ENCODE assay signal across 7 mouse cellular contexts in genomic region chr3:103967861-103968691, GRCm38 (mm10). TPM values are rescaled to one million over a fixed set of nuclear protein-coding genes. Genes with fewer than 3 reads are reported as not detected.
DNase-seq lines count a peak whose midpoint lies in the region; ATAC-seq and TF ChIP-seq lines count a peak whose summit lies in the region.

Gene Phtf1, plus strand, starts transcription at chr3:103968110.

- TF ChIP-seq CTCF in kidney, adult 2 months (conservative IDR thresholded peaks at IDR 0.05; ENCODE audit: insufficient read depth, insufficient read length, low read depth, low read length): no peak
- TF ChIP-seq CTCF in spleen, adult 2 months (IDR thresholded peaks at IDR 0.05; ENCODE audit: extremely low read depth, insufficient read depth, insufficient read length, insufficient replicate concordance): no peak

- peak within 1 kb of the TSS; percentile 74 for H3K4me2 ChIP-seq in embryonic facial prominence, embryonic 11.5 days (ENCODE audit: low read depth, low read length)
- peak within 1 kb of the TSS; percentile 68 for H3K4me2 ChIP-seq in limb, embryonic 12.5 days
- peak within 1 kb of the TSS; percentile 75 for H3K4me2 ChIP-seq in midbrain, embryonic 15.5 days

- peak; percentile 96 for ATAC-seq in embryonic facial prominence, embryonic 11.5 days (replicated peaks; ENCODE audit: insufficient number of reproducible peaks, low FRiP score, low TSS enrichment, low read depth)
- peak; percentile 96 for ATAC-seq in limb, embryonic 12.5 days (ENCODE audit: insufficient number of reproducible peaks, insufficient read depth, low FRiP score, low TSS enrichment, low read depth)
- ATAC-seq in midbrain, embryonic 15.5 days (replicated peaks): peak; percentile 96

- H3K27me3 ChIP-seq in embryonic facial prominence, embryonic 11.5 days (ENCODE audit: control insufficient read depth, insufficient read depth, low read length): no peaks in the 10 kb centered on the region
- no peaks in the 10 kb centered on the region for H3K27me3 ChIP-seq in kidney, adult 2 months (replicated peaks; ENCODE audit: control insufficient read depth, insufficient read depth, low read length)
- no peaks in the 10 kb centered on the region for H3K27me3 ChIP-seq in limb, embryonic 12.5 days
- H3K27me3 ChIP-seq in midbrain, embryonic 15.5 days (replicated peaks): no peaks in the 10 kb centered on the region
- no peaks in the 10 kb centered on the region for H3K27me3 ChIP-seq in spleen, adult 2 months (ENCODE audit: control insufficient read depth, insufficient read depth, low read length)

- peak; percentile 21 for TF ChIP-seq POLR2A in kidney, adult 2 months (IDR thresholded peaks at IDR 0.05; ENCODE audit: low read depth, low read length)
- peak; percentile 53 for TF ChIP-seq POLR2A in spleen, adult 2 months (IDR thresholded peaks at IDR 0.05; ENCODE audit: low read depth, low read length)

- no peaks in the 10 kb centered on the region for H3K9me3 ChIP-seq in embryonic facial prominence, embryonic 11.5 days (replicated peaks; ENCODE audit: control insufficient read depth, low read length)
- H3K9me3 ChIP-seq in limb, embryonic 12.5 days: no peaks in the 10 kb centered on the region
- H3K9me3 ChIP-seq in midbrain, embryonic 15.5 days: no peaks in the 10 kb centered on the region

- peak; percentile 93 for DNase-seq in adrenal gland, postnatal 14 days
- peak; percentile 90 for DNase-seq in embryonic facial prominence, embryonic 11.5 days (ENCODE audit: low spot score)
- peak; percentile 89 to 92 for DNase-seq in heart, adult 18-20 months
- DNase-seq in kidney, adult 2 months: peak; percentile 91
- peak; percentile 38 to 78 for DNase-seq in spleen, adult 2 months (ENCODE audit: low read depth in 1 of 2, low spot score in 2 of 2)

- H3K27ac ChIP-seq in embryonic facial prominence, embryonic 11.5 days (replicated peaks; ENCODE audit: low read depth, low read length): peak within 1 kb of the TSS; percentile 92
- H3K27ac ChIP-seq in kidney, adult 2 months (ENCODE audit: insufficient read depth, low read depth, low read length): peak within 1 kb of the TSS; percentile 84
- peak within 1 kb of the TSS; percentile 97 for H3K27ac ChIP-seq in limb, embryonic 12.5 days
- peak within 1 kb of the TSS; percentile 98 for H3K27ac ChIP-seq in midbrain, embryonic 15.5 days
- H3K27ac ChIP-seq in spleen, adult 2 months (ENCODE audit: insufficient read depth, low read length): peak within 1 kb of the TSS; percentile 94

- H3K4me1 ChIP-seq in embryonic facial prominence, embryonic 11.5 days (ENCODE audit: control insufficient read depth, insufficient read depth, low read length): no peaks in the 10 kb centered on the region
- H3K4me1 ChIP-seq in kidney, adult 2 months (ENCODE audit: control insufficient read depth, insufficient read depth, low read length): no peaks in the 10 kb centered on the region
- H3K4me1 ChIP-seq in limb, embryonic 12.5 days (replicated peaks): peaks cover 8% of the 10 kb centered on the region
- peaks cover 22% of the 10 kb centered on the region for H3K4me1 ChIP-seq in midbrain, embryonic 15.5 days
- peaks cover 3% of the 10 kb centered on the region; the same call in 1 of the 2 replicates for H3K4me1 ChIP-seq in spleen, adult 2 months (ENCODE audit: control insufficient read depth, insufficient read depth, insufficient read length)

- no peaks in the 10 kb centered on the region for H3K36me3 ChIP-seq in embryonic facial prominence, embryonic 11.5 days (replicated peaks; ENCODE audit: control insufficient read depth, insufficient read depth, low read depth, low read length)
- H3K36me3 ChIP-seq in kidney, adult 2 months (ENCODE audit: control insufficient read depth, insufficient read depth, low read length): peaks cover 1% of the 10 kb centered on the region; the same call in 1 of the 2 replicates
- peaks cover 31% of the 10 kb centered on the region for H3K36me3 ChIP-seq in limb, embryonic 12.5 days
- 0 out of 2 replicates have a peak, but pooled peaks cover 3% of the 10 kb centered on the region for H3K36me3 ChIP-seq in midbrain, embryonic 15.5 days (replicated peaks)
- H3K36me3 ChIP-seq in spleen, adult 2 months (ENCODE audit: control insufficient read depth, insufficient read depth, low read length): peaks cover 5% of the 10 kb centered on the region

- peak within 1 kb of the TSS; percentile 81 for H3K4me3 ChIP-seq in embryonic facial prominence, embryonic 11.5 days (ENCODE audit: low read depth, low read length)
- peak within 1 kb of the TSS; percentile 90 for H3K4me3 ChIP-seq in kidney, adult 2 months (ENCODE audit: insufficient read depth, low read depth, low read length)
- peak within 1 kb of the TSS; percentile 90 for H3K4me3 ChIP-seq in limb, embryonic 12.5 days (replicated peaks)
- peak within 1 kb of the TSS; percentile 98 for H3K4me3 ChIP-seq in midbrain, embryonic 15.5 days
- H3K4me3 ChIP-seq in spleen, adult 2 months (ENCODE audit: extremely low read depth, insufficient read depth, insufficient read length): peak within 1 kb of the TSS; percentile 97

- under 1% methylated on average over 69 of the region's 70 CpGs for WGBS in embryonic facial prominence, embryonic 11.5 days
- under 1% methylated on average over 70 of the region's 70 CpGs for WGBS in kidney, adult 2 months
- WGBS in limb, embryonic 12.5 days: under 1% methylated on average over 70 of the region's 70 CpGs
- WGBS in midbrain, embryonic 15.5 days: under 1% methylated on average over 70 of the region's 70 CpGs
- under 1% methylated on average over 70 of the region's 70 CpGs for WGBS in spleen, adult 2 months

- H3K9ac ChIP-seq in embryonic facial prominence, embryonic 11.5 days (replicated peaks; ENCODE audit: low read length): peak within 1 kb of the TSS; percentile 93
- peak within 1 kb of the TSS; percentile 91 for H3K9ac ChIP-seq in limb, embryonic 12.5 days (replicated peaks)
- peak within 1 kb of the TSS; percentile 96 for H3K9ac ChIP-seq in midbrain, embryonic 15.5 days

RNA-seq across cellular contexts. Expression of gene Phtf1, which starts in this region (rescaled TPM):
- total RNA-seq in adrenal gland, postnatal 14 days (2021): 18.7 and 20.3 TPM in 2 replicates
- polyA plus RNA-seq in embryonic facial prominence, embryonic 11.5 days (2014; fragmentation: Nextera tagmentation; extraction: Ambion mirVana): 49.0 and 53.2 TPM in 2 replicates
- 1 to 10 TPM; 5.7 to 6.7 TPM for total RNA-seq in heart, adult 18-20 months (2021)
- 4.7 TPM in 2 replicates for polyA plus RNA-seq in kidney, adult 2 months (2012; rRNA removed)
- polyA plus RNA-seq in limb, embryonic 12.5 days (2016; fragmentation: Nextera tagmentation; extraction: Ambion mirVana): 43.7 and 47.6 TPM in 2 replicates
- polyA plus RNA-seq in midbrain, embryonic 15.5 days (2015; fragmentation: Nextera tagmentation; extraction: Ambion mirVana): 25.0 and 26.2 TPM in 2 replicates
- polyA plus RNA-seq in spleen, adult 2 months (2012; rRNA removed): 4.1 and 5.6 TPM in 2 replicates

Comparison
In these comparisons a context has a peak if more than half of its experiments do, and no peak if none do; other contexts are left out.
1. Peak in every context shown above with its lines: DNase-seq, ATAC-seq, H3K4me3 ChIP-seq and H3K27ac ChIP-seq.